ENCODE assay signal across 29 mouse cellular contexts in genomic region chr7:100570930-100571715, GRCm38 (mm10). TPM values are rescaled to one million over a fixed set of nuclear protein-coding genes. Genes with fewer than 3 reads are reported as not detected.
DNase-seq lines count a peak whose midpoint lies in the region; ATAC-seq and TF ChIP-seq lines count a peak whose summit lies in the region.
"Had no signal": no experiment of that assay in that cellular context is flagged by ENCODE, and none has a peak within 500 bp of the region (broad histone marks: within the 10 kb centered on the region; RNA-seq: fewer than 3 reads in every experiment).

No protein-coding gene starts in this region.

- H3K9ac ChIP-seq in liver, embryonic 12.5 days, result peak overlapping the region; percentile 10; the same call in 1 of the 2 replicates
- H3K9ac ChIP-seq in liver, postnatal 0 days (replicated peaks), result no peak overlapping the region
- no peak overlapping the region for H3K9ac ChIP-seq in kidney, embryonic 14.5 days (ENCODE audit: low read depth, low read length)
- H3K9ac ChIP-seq: embryonic facial prominence, embryonic 13.5 days; forebrain, embryonic 13.5 days; intestine, embryonic 15.5 days; limb, embryonic 15.5 days had no signal

- peak overlapping the region; percentile 45 for H3K4me2 ChIP-seq in liver, embryonic 12.5 days
- H3K4me2 ChIP-seq in liver, postnatal 0 days (ENCODE audit: low read depth, low read length), result peak overlapping the region; percentile 28
- no peak overlapping the region for H3K4me2 ChIP-seq in kidney, embryonic 14.5 days (replicated peaks; ENCODE audit: low read depth, low read length)
- H3K4me2 ChIP-seq: embryonic facial prominence, embryonic 13.5 days; forebrain, embryonic 13.5 days; intestine, embryonic 15.5 days; limb, embryonic 15.5 days had no signal

- peak; percentile 83; the same call in 1 of the 2 replicates for TF ChIP-seq EP300 in liver, postnatal 0 days (IDR thresholded peaks at IDR 0.05; ENCODE audit: low read depth)

- no peaks in the 10 kb centered on the region for H3K27me3 ChIP-seq in G1E (ENCODE audit: insufficient read depth, low read length)
- H3K27me3 ChIP-seq in liver, embryonic 12.5 days (replicated peaks), result no peaks in the 10 kb centered on the region
- no peaks in the 10 kb centered on the region for H3K27me3 ChIP-seq in liver, postnatal 0 days (ENCODE audit: insufficient read depth, low read length)
- H3K27me3 ChIP-seq in kidney, embryonic 14.5 days (ENCODE audit: control insufficient read depth, insufficient read depth, low read length), result no peaks in the 10 kb centered on the region
- H3K27me3 ChIP-seq: embryonic facial prominence, embryonic 13.5 days; forebrain, embryonic 13.5 days; intestine, embryonic 15.5 days; limb, embryonic 15.5 days had no signal

- no peak overlapping the region for H3K4me3 ChIP-seq in G1E (ENCODE audit: low read depth, low read length)
- H3K4me3 ChIP-seq in liver, embryonic 12.5 days, result no peak overlapping the region
- no peak overlapping the region for H3K4me3 ChIP-seq in liver, postnatal 0 days (ENCODE audit: low read depth, low read length)
- no peak overlapping the region for H3K4me3 ChIP-seq in kidney, embryonic 14.5 days (ENCODE audit: low read length)
- H3K4me3 ChIP-seq: embryonic facial prominence, embryonic 13.5 days; forebrain, embryonic 13.5 days; hindbrain, embryonic 10.5 days; intestine, embryonic 15.5 days; limb, embryonic 10.5 days; limb, embryonic 15.5 days; midbrain, embryonic 10.5 days had no signal

- H3K4me1 ChIP-seq in G1E (ENCODE audit: insufficient read depth, low read depth, low read length), result peaks cover 34% of the 10 kb centered on the region
- peaks cover 56% of the 10 kb centered on the region for H3K4me1 ChIP-seq in liver, embryonic 12.5 days
- H3K4me1 ChIP-seq in liver, postnatal 0 days (ENCODE audit: insufficient read depth), result peaks cover 20% of the 10 kb centered on the region
- no peaks in the 10 kb centered on the region for H3K4me1 ChIP-seq in kidney, embryonic 14.5 days (ENCODE audit: control insufficient read depth, insufficient read depth, low read length)
- H3K4me1 ChIP-seq: embryonic facial prominence, embryonic 13.5 days; forebrain, embryonic 13.5 days; hindbrain, embryonic 10.5 days; intestine, embryonic 15.5 days; limb, embryonic 10.5 days; limb, embryonic 15.5 days had no signal

- 39% methylated on average over 3 of the region's 3 CpGs for WGBS in liver, embryonic 12.5 days (ENCODE audit: insufficient replicate concordance)
- 57% methylated on average over 3 of the region's 3 CpGs for WGBS in liver, postnatal 0 days (ENCODE audit: insufficient replicate concordance)
- WGBS in kidney, embryonic 14.5 days, result 79% methylated on average over 3 of the region's 3 CpGs

- H3K27ac ChIP-seq in liver, embryonic 12.5 days, result peak overlapping the region; percentile 85
- H3K27ac ChIP-seq in liver, postnatal 0 days (ENCODE audit: low read depth), result peak overlapping the region; percentile 67
- no peak overlapping the region for H3K27ac ChIP-seq in kidney, embryonic 14.5 days (ENCODE audit: low read depth, low read length)
- H3K27ac ChIP-seq: embryonic facial prominence, embryonic 13.5 days; forebrain, embryonic 13.5 days; hindbrain, embryonic 10.5 days; hindbrain, postnatal 0 days; intestine, embryonic 15.5 days; limb, embryonic 10.5 days; limb, embryonic 15.5 days; macrophage; midbrain, embryonic 10.5 days had no signal

- DNase-seq in G1E (ENCODE audit: low spot score), result peak; percentile 7
- peak; percentile 65 for DNase-seq in c-Kit-positive CD71-positive TER-119-positive erythroid progenitor cells, embryonic 14.5 days (ENCODE audit: low spot score)
- DNase-seq in liver, postnatal 0 days, result no peak
- DNase-seq in thymus, postnatal 0 days (ENCODE audit: low spot score), result no peak
- DNase-seq in adrenal gland, adult 2 months, result no peak
- DNase-seq in layer of hippocampus, adult 9-11 months, result no peak
- DNase-seq: adrenal gland, postnatal 25 days; gastrocnemius, postnatal 14 days; heart, postnatal 14 days; kidney, adult 8-10 months; kidney, postnatal 10 days; thymus, adult 2 months; thymus, postnatal 4 days had no signal

- ATAC-seq in G1E (ENCODE audit: extremely low read depth, insufficient number of reproducible peaks, low FRiP score, poor library complexity, severe bottlenecking), result peak; percentile 54
- ATAC-seq in liver, embryonic 12.5 days, result peak; percentile 90
- peak; percentile 94 for ATAC-seq in liver, postnatal 0 days
- ATAC-seq in kidney, embryonic 14.5 days (ENCODE audit: low FRiP score, low TSS enrichment), result no peak
- ATAC-seq: CD4-positive, CD25-positive, alpha-beta regulatory T cell, adult 4 months; forebrain, embryonic 13.5 days; hindbrain, postnatal 0 days; intestine, embryonic 15.5 days; lung, postnatal 0 days; midbrain, embryonic 16.5 days had no signal

- no peak for TF ChIP-seq CTCF in G1E (IDR thresholded peaks at IDR 0.05; ENCODE audit: low read depth, low read length)
- no peak for TF ChIP-seq CTCF in liver, postnatal 0 days (IDR thresholded peaks at IDR 0.05; ENCODE audit: low read depth)

- H3K36me3 ChIP-seq in G1E (replicated peaks), result peaks cover 48% of the 10 kb centered on the region
- peaks cover 30% of the 10 kb centered on the region for H3K36me3 ChIP-seq in liver, embryonic 12.5 days
- peaks cover 8% of the 10 kb centered on the region; the same call in 1 of the 2 replicates for H3K36me3 ChIP-seq in liver, postnatal 0 days (replicated peaks; ENCODE audit: insufficient read depth, low read length)
- 0 out of 2 replicates have a peak, but pooled peaks cover 4% of the 10 kb centered on the region for H3K36me3 ChIP-seq in kidney, embryonic 14.5 days (ENCODE audit: control insufficient read depth, insufficient read depth, low read length)

- H3K9me3 ChIP-seq in G1E (replicated peaks), result no peaks in the 10 kb centered on the region; the same call in 1 of the 2 replicates
- no peaks in the 10 kb centered on the region for H3K9me3 ChIP-seq in liver, embryonic 12.5 days (replicated peaks)
- no peaks in the 10 kb centered on the region for H3K9me3 ChIP-seq in liver, postnatal 0 days (ENCODE audit: low read length)
- H3K9me3 ChIP-seq in kidney, embryonic 14.5 days (ENCODE audit: control insufficient read depth, low read length), result no peaks in the 10 kb centered on the region
- H3K9me3 ChIP-seq: forebrain, embryonic 13.5 days; hindbrain, embryonic 10.5 days; intestine, embryonic 15.5 days; limb, embryonic 10.5 days; limb, embryonic 15.5 days; midbrain, embryonic 10.5 days had no signal

RNA-seq across cellular contexts. Expression of gene Coa4, which starts 34.3 kb away (rescaled TPM):
- 15.4 and 20.0 TPM in 2 replicates for total RNA-seq in G1E (2014; fragmentation: Nextera tagmentation)
- total RNA-seq in G1E (2017), result 21.9 and 22.0 TPM in 2 replicates
- polyA plus RNA-seq in G1E (2012), result 9.1 and 9.6 TPM in 2 replicates
- 15.1 and 18.1 TPM in 2 replicates for polyA plus RNA-seq in liver, embryonic 12.5 days (2016; fragmentation: Nextera tagmentation; extraction: Ambion mirVana)
- polyA plus RNA-seq in liver, postnatal 0 days (2015; fragmentation: Nextera tagmentation; extraction: Ambion mirVana), result 11.9 and 12.4 TPM in 2 replicates
- polyA plus RNA-seq in kidney, embryonic 14.5 days (2014; fragmentation: Nextera tagmentation; extraction: Ambion mirVana), result 23.8 and 27.1 TPM in 2 replicates
- 18.4 and 18.6 TPM in 2 replicates for polyA plus RNA-seq in thymus, postnatal 0 days (2015; fragmentation: Nextera tagmentation; extraction: Ambion mirVana)
- total RNA-seq in adrenal gland, adult 2 months (2021), result 10 to 100 TPM in 1 of 2 experiments, 1 to 10 TPM in 1; 9.3 to 10.5 TPM
- polyA plus RNA-seq in adrenal gland, adult 2 months (2012; rRNA removed), result 4.4 and 5.2 TPM in 2 replicates

RNA-seq across cellular contexts. Expression of gene Rab6a, which starts 36.1 kb away (rescaled TPM):
- total RNA-seq in G1E (2014; fragmentation: Nextera tagmentation) (97.7 and 112 TPM in 2 replicates), G1E (2017) (71.9 and 89.2 TPM in 2 replicates)
- polyA plus RNA-seq in G1E (2012), result 18.8 and 29.6 TPM in 2 replicates
- 60.7 and 62.0 TPM in 2 replicates for polyA plus RNA-seq in liver, embryonic 12.5 days (2016; fragmentation: Nextera tagmentation; extraction: Ambion mirVana)
- polyA plus RNA-seq in liver, postnatal 0 days (2015; fragmentation: Nextera tagmentation; extraction: Ambion mirVana), result 44.8 and 51.0 TPM in 2 replicates
- polyA plus RNA-seq in kidney, embryonic 14.5 days (2014; fragmentation: Nextera tagmentation; extraction: Ambion mirVana), result 100 and 120 TPM in 2 replicates
- polyA plus RNA-seq in thymus, postnatal 0 days (2015; fragmentation: Nextera tagmentation; extraction: Ambion mirVana), result 44.4 and 47.4 TPM in 2 replicates
- 10 to 100 TPM; 67.8 to 80.1 TPM for total RNA-seq in adrenal gland, adult 2 months (2021)
- polyA plus RNA-seq in adrenal gland, adult 2 months (2012; rRNA removed), result 29.5 and 38.4 TPM in 2 replicates

RNA-seq across cellular contexts. Expression of gene Mrpl48, which starts 37.0 kb away (rescaled TPM):
- total RNA-seq in G1E (2014; fragmentation: Nextera tagmentation), result 19.4 and 21.4 TPM in 2 replicates
- total RNA-seq in G1E (2017), result 41.9 and 46.0 TPM in 2 replicates
- polyA plus RNA-seq in G1E (2012), result 1.3 and 1.7 TPM in 2 replicates
- 53.2 and 56.3 TPM in 2 replicates for polyA plus RNA-seq in liver, embryonic 12.5 days (2016; fragmentation: Nextera tagmentation; extraction: Ambion mirVana)
- polyA plus RNA-seq in liver, postnatal 0 days (2015; fragmentation: Nextera tagmentation; extraction: Ambion mirVana), result 52.5 and 54.5 TPM in 2 replicates
- polyA plus RNA-seq in kidney, embryonic 14.5 days (2014; fragmentation: Nextera tagmentation; extraction: Ambion mirVana), result 91.3 and 95.4 TPM in 2 replicates
- 102 TPM in 2 replicates for polyA plus RNA-seq in thymus, postnatal 0 days (2015; fragmentation: Nextera tagmentation; extraction: Ambion mirVana)
- total RNA-seq in adrenal gland, adult 2 months (2021), result 10 to 100 TPM; 64.4 to 67.8 TPM
- 4.5 and 4.9 TPM in 2 replicates for polyA plus RNA-seq in adrenal gland, adult 2 months (2012; rRNA removed)

RNA-seq across cellular contexts. Expression of gene Dnajb13, which starts 56.4 kb away (rescaled TPM):
- not detected in 2 replicates for total RNA-seq in G1E (2014; fragmentation: Nextera tagmentation)
- 0.16 and 0.35 TPM in 2 replicates for total RNA-seq in G1E (2017)
- polyA plus RNA-seq in G1E (2012), result not detected in 2 replicates
- 2.5 TPM in 2 replicates for polyA plus RNA-seq in liver, embryonic 12.5 days (2016; fragmentation: Nextera tagmentation; extraction: Ambion mirVana)
- polyA plus RNA-seq in liver, postnatal 0 days (2015; fragmentation: Nextera tagmentation; extraction: Ambion mirVana), result 1.0 and 1.8 TPM in 2 replicates
- polyA plus RNA-seq in kidney, embryonic 14.5 days (2014; fragmentation: Nextera tagmentation; extraction: Ambion mirVana), result 0.19 and 0.46 TPM in 2 replicates
- polyA plus RNA-seq in thymus, postnatal 0 days (2015; fragmentation: Nextera tagmentation; extraction: Ambion mirVana), result 1.7 TPM in 2 replicates
- under 1 TPM; 0.17 to 0.24 TPM for total RNA-seq in adrenal gland, adult 2 months (2021)
- polyA plus RNA-seq in adrenal gland, adult 2 months (2012; rRNA removed), result 0.20 TPM in 1 of 2 replicates, not detected in the other
- total RNA-seq: adrenal gland, postnatal 25 days; gastrocnemius, postnatal 14 days; granulocyte monocyte progenitor cell, adult 5-6 weeks; heart, postnatal 14 days had no signal
- polyA plus RNA-seq: heart, embryonic 14.5 days had no signal

Comparison
In these comparisons a context has a peak if more than half of its experiments do, and no peak if none do; other contexts are left out.
1. DNase-seq: peak in G1E (single experiment) and c-Kit-positive CD71-positive TER-119-positive erythroid progenitor cells, embryonic 14.5 days (single experiment); none in liver, postnatal 0 days (single experiment), thymus, postnatal 0 days (single experiment), adrenal gland, adult 2 months (single experiment) and layer of hippocampus, adult 9-11 months (single experiment).